Mouse (Mus musculus): ENCODE measurements around the gene Cntnap2. TPM values are rescaled to one million over a fixed set of nuclear protein-coding genes. Genes with fewer than 3 reads are reported as not detected.
A peak's percentile ranks its signal among the peaks of the same experiment; 100 is the strongest.
"Not testable (repeated sequence)": the region's sequence is repeated elsewhere in the genome, so short reads cannot be mapped to it uniquely, and the experiment has no call there.

Gene Cntnap2
- total and polyA plus RNA-seq, 2 experiments from 2014 or later: 39.8 to 76.6 TPM

DNA sequence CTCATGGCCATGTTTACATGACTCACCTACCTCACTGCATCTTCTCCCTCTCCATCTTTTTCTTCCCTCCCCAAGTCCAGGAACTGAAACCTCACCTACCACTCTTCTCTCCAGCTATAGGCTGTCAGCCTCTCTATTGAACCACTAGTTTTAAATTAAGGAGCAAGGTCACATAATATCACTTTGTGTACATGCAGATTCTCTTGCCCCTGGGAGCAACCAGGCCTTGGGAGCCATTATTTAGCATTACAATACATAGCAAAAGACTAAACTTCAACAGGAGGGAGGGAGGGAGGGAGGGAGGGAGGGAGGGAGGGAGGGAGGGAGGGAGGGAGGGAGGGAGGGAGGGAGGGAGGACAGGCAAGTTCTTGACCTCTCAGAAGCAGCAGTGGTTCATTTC, 2155.6 kb downstream of the Cntnap2 start:
- Histone ChIP-seq H3K4me2 (ENCODE audit: low read depth, low read length) (no peak overlapping the region), H3K9ac (replicated peaks; ENCODE audit: low read length) (no peak overlapping the region), H3K36me3 (ENCODE audit: insufficient read depth, low read length) (no peaks in the 10 kb centered on the region), H3K4me1 (ENCODE audit: insufficient read depth, low read length) (no peaks in the 10 kb centered on the region), H3K27me3 (ENCODE audit: insufficient read depth, low read length) (no peaks in the 10 kb centered on the region), H3K27ac (no peak overlapping the region), H3K9me3 (ENCODE audit: low read length) (no peaks in the 10 kb centered on the region), H3K4me3 (ENCODE audit: low read length) (no peak overlapping the region)
- DNase-seq (ENCODE audit: low spot score) (no peak), ATAC-seq (no peak)
- no peak for TF ChIP-seq CTCF (IDR thresholded peaks at IDR 0.05; ENCODE audit: low read depth)

DNA sequence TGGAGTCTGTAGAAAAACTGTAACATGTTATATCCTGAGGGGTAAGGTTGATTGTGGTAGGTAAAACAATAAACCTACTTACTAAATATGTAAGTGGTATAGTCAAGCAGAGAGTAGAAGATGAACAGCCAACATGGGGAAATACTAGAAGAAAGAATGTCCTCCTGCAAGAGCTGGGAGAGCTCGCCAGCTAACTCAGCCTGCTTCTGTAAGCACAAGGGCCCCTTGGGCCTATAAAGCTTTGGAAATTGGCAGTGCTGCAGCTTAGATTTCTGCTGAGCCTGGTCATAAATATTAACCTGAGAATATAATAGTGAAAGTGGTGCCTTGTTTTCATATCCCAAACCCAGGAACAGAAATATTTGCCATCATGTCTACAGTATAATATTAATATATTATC, 2164.4 kb downstream of the Cntnap2 start:
- not testable (repeated sequence) for ATAC-seq; H3K27me3 ChIP-seq (ENCODE audit: insufficient read depth, low read length); H3K4me2 ChIP-seq (ENCODE audit: low read depth, low read length); H3K9ac ChIP-seq (replicated peaks; ENCODE audit: low read length); H3K36me3 ChIP-seq (ENCODE audit: insufficient read depth, low read length); H3K27ac ChIP-seq; H3K4me3 ChIP-seq (ENCODE audit: low read length); DNase-seq (ENCODE audit: low spot score); H3K4me1 ChIP-seq (ENCODE audit: insufficient read depth, low read length); H3K9me3 ChIP-seq (ENCODE audit: low read length)
- WGBS: 59% methylated on average over 1 of the region's 1 CpGs

DNA sequence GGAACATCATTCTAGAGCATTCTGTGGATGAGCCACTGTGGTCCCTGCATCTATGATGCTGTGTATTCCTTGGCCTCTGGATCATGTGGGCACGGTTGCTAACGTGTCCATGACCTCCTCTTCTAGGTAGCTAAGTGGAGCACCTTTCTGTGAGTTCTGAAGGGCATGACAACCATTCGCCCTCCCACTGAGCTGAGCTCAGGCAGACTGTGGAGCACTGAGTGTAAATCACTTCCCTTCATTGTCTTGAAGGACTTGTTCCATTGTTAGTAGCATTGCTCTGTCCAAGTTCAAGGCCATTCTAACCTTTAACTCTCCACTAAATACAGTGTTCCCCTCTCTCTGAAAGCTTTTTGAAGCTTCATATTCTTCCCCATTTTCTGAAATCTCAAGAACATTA, 2166.2 kb downstream of the Cntnap2 start:
- H3K4me2 ChIP-seq (ENCODE audit: low read depth, low read length); H3K9ac ChIP-seq (replicated peaks; ENCODE audit: low read length); H3K9me3 ChIP-seq (ENCODE audit: low read length); H3K36me3 ChIP-seq (ENCODE audit: insufficient read depth, low read length); ATAC-seq; H3K27ac ChIP-seq; H3K27me3 ChIP-seq (ENCODE audit: insufficient read depth, low read length); H3K4me3 ChIP-seq (ENCODE audit: low read length); H3K4me1 ChIP-seq (ENCODE audit: insufficient read depth, low read length); DNase-seq (ENCODE audit: low spot score): not testable (repeated sequence)
- WGBS: 81% methylated on average over 3 of the region's 3 CpGs

DNA sequence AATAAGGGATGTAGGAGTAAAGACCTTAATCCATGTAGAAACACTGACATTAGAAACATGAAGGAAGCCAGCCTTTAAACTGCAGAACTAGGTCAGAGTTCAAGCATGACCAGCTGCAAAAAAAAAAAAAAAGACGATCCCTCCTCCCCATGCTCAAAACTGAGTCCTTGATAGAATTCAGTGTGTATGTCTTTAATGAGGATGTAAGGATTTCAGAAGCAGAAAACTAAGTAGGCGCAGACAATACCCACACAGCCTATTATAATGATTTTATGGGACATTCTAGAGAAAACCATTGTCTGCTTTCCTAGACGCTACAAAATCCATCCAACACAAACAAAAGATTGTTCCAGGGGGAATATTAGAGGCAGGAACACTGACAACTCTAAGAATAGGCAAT, 2168.4 kb downstream of the Cntnap2 start:
- Histone ChIP-seq H3K4me2 (ENCODE audit: low read depth, low read length) (no peak overlapping the region), H3K27me3 (ENCODE audit: insufficient read depth, low read length) (no peaks in the 10 kb centered on the region), H3K9ac (replicated peaks; ENCODE audit: low read length) (no peak overlapping the region), H3K36me3 (ENCODE audit: insufficient read depth, low read length) (no peaks in the 10 kb centered on the region), H3K27ac (no peak overlapping the region), H3K4me1 (ENCODE audit: insufficient read depth, low read length) (no peaks in the 10 kb centered on the region), H3K9me3 (ENCODE audit: low read length) (no peaks in the 10 kb centered on the region), H3K4me3 (ENCODE audit: low read length) (no peak overlapping the region)
- TF ChIP-seq CTCF (IDR thresholded peaks at IDR 0.05; ENCODE audit: low read depth): no peak
- 36% methylated on average over 3 of the region's 3 CpGs for WGBS
- ATAC-seq (no peak), DNase-seq (ENCODE audit: low spot score) (no peak)

DNA sequence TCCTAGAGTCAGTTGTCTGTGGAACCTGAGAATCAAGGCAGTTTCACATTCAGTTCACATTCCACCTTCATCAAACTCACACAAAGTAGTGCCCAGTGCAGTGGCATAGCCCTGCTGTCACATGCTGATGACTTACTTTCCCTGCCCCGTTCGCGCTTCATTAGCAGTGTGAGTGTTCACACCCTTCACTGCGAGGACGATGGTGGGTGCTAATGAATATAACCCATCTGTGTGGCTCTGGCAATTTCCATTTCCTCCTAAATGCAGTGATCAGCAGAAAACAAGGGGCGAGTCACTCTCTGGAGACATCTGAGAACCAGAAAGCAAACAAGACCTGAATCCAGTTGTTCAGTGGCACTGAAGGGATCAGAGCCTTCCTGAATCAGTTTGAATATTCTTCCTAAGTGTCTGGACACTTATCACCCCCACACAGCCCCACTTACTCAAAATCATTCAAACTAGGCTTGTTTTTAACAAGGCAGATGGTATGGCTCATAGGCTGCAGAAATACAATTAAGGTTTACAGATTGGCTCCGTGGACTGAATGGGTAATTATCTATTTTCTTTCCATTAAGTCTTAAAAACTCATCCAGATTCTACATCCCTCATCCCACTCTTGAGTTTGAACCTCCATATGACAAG, 2169.6 kb downstream of the Cntnap2 start:
- H3K4me2 ChIP-seq (ENCODE audit: low read depth, low read length): no peak overlapping the region
- H3K36me3 ChIP-seq (ENCODE audit: insufficient read depth, low read length): no peaks in the 10 kb centered on the region
- H3K27ac ChIP-seq: no peak overlapping the region
- ATAC-seq (0 out of 2 replicates have a peak, but pooled peaks have one; percentile 53), DNase-seq (ENCODE audit: low spot score) (no peak)
- 39% methylated on average over 7 of the region's 7 CpGs for WGBS
- no peak for TF ChIP-seq CTCF (IDR thresholded peaks at IDR 0.05; ENCODE audit: low read depth)
- no peak overlapping the region for H3K9ac ChIP-seq (replicated peaks; ENCODE audit: low read length)
- H3K4me3 ChIP-seq (ENCODE audit: low read length): no peak overlapping the region
- H3K9me3 ChIP-seq (ENCODE audit: low read length): no peaks in the 10 kb centered on the region
- H3K4me1 ChIP-seq (ENCODE audit: insufficient read depth, low read length): no peaks in the 10 kb centered on the region
- no peaks in the 10 kb centered on the region for H3K27me3 ChIP-seq (ENCODE audit: insufficient read depth, low read length)

DNA sequence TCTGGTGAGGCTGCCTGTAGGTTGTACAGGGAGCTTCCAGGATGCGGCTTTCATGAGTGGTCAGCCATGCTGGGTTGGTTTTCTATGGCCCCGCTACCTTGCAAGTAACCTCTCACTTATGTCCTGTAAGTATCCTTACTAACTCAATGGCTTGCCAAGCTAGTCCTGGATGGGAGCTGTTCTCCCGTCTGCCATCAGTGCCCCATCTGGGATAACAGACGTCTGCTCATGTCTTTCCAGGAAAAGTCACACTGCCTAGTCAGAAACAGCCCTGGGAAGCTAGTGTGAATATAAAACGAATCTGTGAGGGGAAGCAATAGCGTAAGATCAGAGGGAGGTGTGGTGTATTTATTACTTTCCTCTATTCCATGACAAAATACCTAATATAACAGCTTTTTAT, 2172.4 kb downstream of the Cntnap2 start:
- no peaks in the 10 kb centered on the region for H3K9me3 ChIP-seq (ENCODE audit: low read length)
- H3K4me3 ChIP-seq (ENCODE audit: low read length): no peak overlapping the region
- 58% methylated on average over 6 of the region's 6 CpGs for WGBS
- no peak for TF ChIP-seq CTCF (IDR thresholded peaks at IDR 0.05; ENCODE audit: low read depth)
- no peak overlapping the region for H3K4me2 ChIP-seq (ENCODE audit: low read depth, low read length)
- H3K9ac ChIP-seq (replicated peaks; ENCODE audit: low read length): no peak overlapping the region
- H3K36me3 ChIP-seq (ENCODE audit: insufficient read depth, low read length): no peaks in the 10 kb centered on the region
- no peak for ATAC-seq
- no peaks in the 10 kb centered on the region for H3K27me3 ChIP-seq (ENCODE audit: insufficient read depth, low read length)
- no peak overlapping the region for H3K27ac ChIP-seq
- DNase-seq (ENCODE audit: low spot score): no peak
- H3K4me1 ChIP-seq (ENCODE audit: insufficient read depth, low read length): no peaks in the 10 kb centered on the region

DNA sequence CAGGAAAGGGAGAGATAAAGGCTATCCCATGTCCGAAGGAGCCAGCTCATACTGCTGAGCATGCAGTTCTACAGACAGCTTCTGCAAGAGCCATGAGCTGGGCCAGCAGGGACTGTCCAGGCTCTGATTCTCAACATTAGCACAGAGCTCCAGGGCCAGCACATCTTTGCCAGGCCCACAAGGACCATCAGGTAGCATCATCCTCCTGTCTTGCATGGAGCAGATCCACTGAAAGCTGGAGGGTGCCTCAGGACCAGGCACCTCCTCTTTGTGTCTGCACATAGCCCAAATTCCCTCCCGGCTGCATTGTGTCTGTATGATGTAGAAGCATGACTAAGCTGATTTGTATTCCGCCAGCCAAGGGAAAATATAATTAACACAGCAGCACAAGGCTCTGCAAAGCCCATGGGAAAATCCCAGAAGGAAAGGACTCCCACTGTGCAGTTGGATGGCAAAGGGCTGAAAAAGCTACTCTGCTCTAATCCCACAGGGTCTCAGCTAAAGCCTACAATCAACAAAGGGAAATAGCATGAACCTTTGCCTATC, 2180.3 kb downstream of the Cntnap2 start:
- Histone ChIP-seq H3K27me3 (ENCODE audit: insufficient read depth, low read length) (no peaks in the 10 kb centered on the region), H3K4me2 (ENCODE audit: low read depth, low read length) (no peak overlapping the region), H3K36me3 (ENCODE audit: insufficient read depth, low read length) (no peaks in the 10 kb centered on the region), H3K4me1 (ENCODE audit: insufficient read depth, low read length) (no peaks in the 10 kb centered on the region), H3K9ac (replicated peaks; ENCODE audit: low read length) (no peak overlapping the region), H3K9me3 (ENCODE audit: low read length) (no peaks in the 10 kb centered on the region), H3K27ac (peak overlapping the region; percentile 12; the same call in 1 of the 2 replicates), H3K4me3 (ENCODE audit: low read length) (no peak overlapping the region)
- 18% methylated on average over 3 of the region's 3 CpGs for WGBS
- DNase-seq (ENCODE audit: low spot score): peak; percentile 62
- no peak for TF ChIP-seq CTCF (IDR thresholded peaks at IDR 0.05; ENCODE audit: low read depth)
- ATAC-seq: peak; percentile 72
